Comparison of ENCODE assay signal across 8 mouse cellular contexts in genomic region chr8:82774093-82774422, GRCm38 (mm10). TPM values are rescaled to one million over a fixed set of nuclear protein-coding genes. Genes with fewer than 3 reads are reported as not detected.
DNase-seq lines count a peak whose midpoint lies in the region; ATAC-seq and TF ChIP-seq lines count a peak whose summit lies in the region.

Zfp330 (minus strand) TSS chr8:82774160.

- H3K36me3 ChIP-seq in kidney, embryonic 14.5 days (ENCODE audit: control insufficient read depth, insufficient read depth, low read length) = peaks cover 27% of the 10 kb centered on the region
- H3K36me3 ChIP-seq in limb, embryonic 15.5 days = peaks cover 25% of the 10 kb centered on the region

- TF ChIP-seq POLR2A in bone marrow macrophage, adult 2 months (IDR thresholded peaks at IDR 0.05; ENCODE audit: borderline replicate concordance, low read depth, low read length) = no peak
- TF ChIP-seq POLR2A in embryonic fibroblast, embryonic 13.5 days (IDR thresholded peaks at IDR 0.05; ENCODE audit: low read depth, low read length) = peak; percentile 86

- DNase-seq in A20 (ENCODE audit: low read depth, low spot score) = peak; percentile 93
- DNase-seq in heart, adult 9 months (ENCODE audit: low spot score in 2 of 2) = peak; percentile 91 to 94
- peak; percentile 84 to 85 for DNase-seq in monocyte, adult 2 months (ENCODE audit: low read depth in 1 of 2, low spot score in 2 of 2)
- DNase-seq in spleen, postnatal 36 days (ENCODE audit: low spot score in 2 of 2) = peak; percentile 93 to 95

- no peaks in the 10 kb centered on the region for H3K9me3 ChIP-seq in kidney, embryonic 14.5 days (ENCODE audit: control insufficient read depth, low read length)
- H3K9me3 ChIP-seq in limb, embryonic 15.5 days = no peaks in the 10 kb centered on the region

- no peak for TF ChIP-seq CTCF in bone marrow macrophage, adult 2 months (IDR thresholded peaks at IDR 0.05; ENCODE audit: low read depth, low read length)
- TF ChIP-seq CTCF in embryonic fibroblast, embryonic 13.5 days (IDR thresholded peaks at IDR 0.05; ENCODE audit: borderline replicate concordance, insufficient read depth, low read length) = no peak

- peak within 1 kb of the TSS; percentile 94 for H3K9ac ChIP-seq in kidney, embryonic 14.5 days (ENCODE audit: low read depth, low read length)
- peak within 1 kb of the TSS; percentile 92 for H3K9ac ChIP-seq in limb, embryonic 15.5 days

- no peaks in the 10 kb centered on the region for H3K27me3 ChIP-seq in kidney, embryonic 14.5 days (ENCODE audit: control insufficient read depth, insufficient read depth, low read length)
- no peaks in the 10 kb centered on the region for H3K27me3 ChIP-seq in limb, embryonic 15.5 days

- under 1% methylated on average over 16 of the region's 16 CpGs for WGBS in kidney, embryonic 14.5 days
- 0% methylated on average over 16 of the region's 16 CpGs for WGBS in limb, embryonic 15.5 days

- H3K4me1 ChIP-seq in bone marrow macrophage, adult 2 months (ENCODE audit: control insufficient read depth, insufficient read depth, low read length) = peaks cover 13% of the 10 kb centered on the region
- no peaks in the 10 kb centered on the region for H3K4me1 ChIP-seq in embryonic fibroblast, embryonic 13.5 days (ENCODE audit: control insufficient read depth, insufficient read depth, low read length)
- H3K4me1 ChIP-seq in kidney, embryonic 14.5 days (ENCODE audit: control insufficient read depth, insufficient read depth, low read length) = 0 out of 2 replicates have a peak, but pooled peaks cover 9% of the 10 kb centered on the region
- H3K4me1 ChIP-seq in limb, embryonic 15.5 days = 0 out of 2 replicates have a peak, but pooled peaks cover 3% of the 10 kb centered on the region

- peak; percentile 98 for ATAC-seq in kidney, embryonic 14.5 days (ENCODE audit: low FRiP score, low TSS enrichment)
- peak; percentile 95 for ATAC-seq in limb, embryonic 15.5 days (ENCODE audit: insufficient number of reproducible peaks, low FRiP score, low TSS enrichment, low read depth)

- peak within 1 kb of the TSS; percentile 54 for H3K27ac ChIP-seq in bone marrow macrophage, adult 2 months (ENCODE audit: insufficient read depth, low read depth, low read length)
- no peak within 1 kb of the TSS for H3K27ac ChIP-seq in embryonic fibroblast, embryonic 13.5 days (ENCODE audit: insufficient read depth, low read length)
- H3K27ac ChIP-seq in kidney, embryonic 14.5 days (ENCODE audit: low read depth, low read length) = peak within 1 kb of the TSS; percentile 76; the same call in 1 of the 2 replicates
- H3K27ac ChIP-seq in limb, embryonic 15.5 days = peak within 1 kb of the TSS; percentile 85

- H3K4me3 ChIP-seq in bone marrow macrophage, adult 2 months (ENCODE audit: insufficient read depth, low read length) = peak within 1 kb of the TSS; percentile 82
- peak within 1 kb of the TSS; percentile 94 for H3K4me3 ChIP-seq in embryonic fibroblast, embryonic 13.5 days (ENCODE audit: insufficient read depth, low read length)
- H3K4me3 ChIP-seq in kidney, embryonic 14.5 days (ENCODE audit: low read length) = peak within 1 kb of the TSS; percentile 93
- peak within 1 kb of the TSS; percentile 76 for H3K4me3 ChIP-seq in limb, embryonic 15.5 days

- H3K4me2 ChIP-seq in kidney, embryonic 14.5 days (replicated peaks; ENCODE audit: low read depth, low read length) = peak within 1 kb of the TSS; percentile 60
- H3K4me2 ChIP-seq in limb, embryonic 15.5 days = peak within 1 kb of the TSS; percentile 57

RNA-seq across cellular contexts. Expression of gene Zfp330, which starts in this region (rescaled TPM):
- 31.6 and 34.5 TPM in 2 replicates for polyA plus RNA-seq in bone marrow macrophage, adult 2 months (2012; ENCODE audit: insufficient read depth, insufficient read length, missing spikeins)
- 41.5 and 43.0 TPM in 2 replicates for polyA plus RNA-seq in embryonic fibroblast, embryonic 13.5 days (2011; ENCODE audit: insufficient read length, low read depth, missing spikeins)
- polyA plus RNA-seq in kidney, embryonic 14.5 days (2014; fragmentation: Nextera tagmentation; extraction: Ambion mirVana) = 72.5 and 81.3 TPM in 2 replicates
- 70.4 and 73.1 TPM in 2 replicates for polyA plus RNA-seq in limb, embryonic 15.5 days (2015; fragmentation: Nextera tagmentation; extraction: Ambion mirVana)
